Mouse (Mus musculus): ENCODE measurements around the gene Eps8l2. TPM values are rescaled to one million over a fixed set of nuclear protein-coding genes. Genes with fewer than 3 reads are reported as not detected.

The Eps8l2 gene
- 1 to 10 TPM; 2.7 to 3.0 TPM for total RNA-seq (2021)
- 2.6 and 3.8 TPM in 2 replicates for polyA plus RNA-seq (2012; rRNA removed)
- long read RNA-seq, partial matches to known transcripts, result 1 of 4 reads
- long read RNA-seq, other reads (novel, unspliced or antisense), result 0 of 4 reads

DNA sequence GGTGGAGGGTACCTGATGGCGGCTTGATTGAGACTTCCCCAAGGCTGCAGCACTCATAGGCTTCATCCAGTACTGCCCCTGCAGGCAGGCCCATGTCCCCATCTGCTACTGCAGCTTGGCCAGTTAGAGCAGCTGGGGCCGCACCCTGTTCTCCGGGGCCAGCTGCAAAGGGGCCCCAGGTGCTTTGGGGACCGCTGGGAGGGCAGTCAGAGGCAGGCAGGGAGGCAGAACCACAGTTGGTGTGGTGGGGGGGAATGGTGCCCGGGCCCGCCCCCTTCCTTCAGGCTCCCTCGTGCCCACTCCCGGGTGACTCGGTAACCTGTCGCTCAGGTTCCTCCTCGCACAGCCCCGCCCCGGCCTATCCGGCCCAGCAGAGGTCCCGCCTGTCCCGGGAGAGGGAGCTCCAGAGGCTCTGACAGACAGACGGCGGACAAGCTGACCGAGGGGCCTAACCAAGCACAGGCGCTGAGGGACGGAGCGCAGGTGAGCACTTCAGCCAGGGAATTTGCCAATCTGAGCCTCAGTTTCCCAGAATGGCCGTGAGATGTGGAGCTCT lies at the start of gene Eps8l2:
Gene Eps8l2 (plus strand): TSS at position 305 of the 556 bp plus-strand sequence.
- DNase-seq, result no peak

GRCm38 (mm10) chr7:141291921-141292582 lies 46.6 kb upstream of the Eps8l2 start, which contains the start of gene Drd4:
Gene Drd4 (plus strand): TSS chr7:141292006.
- no peak for DNase-seq

DNA sequence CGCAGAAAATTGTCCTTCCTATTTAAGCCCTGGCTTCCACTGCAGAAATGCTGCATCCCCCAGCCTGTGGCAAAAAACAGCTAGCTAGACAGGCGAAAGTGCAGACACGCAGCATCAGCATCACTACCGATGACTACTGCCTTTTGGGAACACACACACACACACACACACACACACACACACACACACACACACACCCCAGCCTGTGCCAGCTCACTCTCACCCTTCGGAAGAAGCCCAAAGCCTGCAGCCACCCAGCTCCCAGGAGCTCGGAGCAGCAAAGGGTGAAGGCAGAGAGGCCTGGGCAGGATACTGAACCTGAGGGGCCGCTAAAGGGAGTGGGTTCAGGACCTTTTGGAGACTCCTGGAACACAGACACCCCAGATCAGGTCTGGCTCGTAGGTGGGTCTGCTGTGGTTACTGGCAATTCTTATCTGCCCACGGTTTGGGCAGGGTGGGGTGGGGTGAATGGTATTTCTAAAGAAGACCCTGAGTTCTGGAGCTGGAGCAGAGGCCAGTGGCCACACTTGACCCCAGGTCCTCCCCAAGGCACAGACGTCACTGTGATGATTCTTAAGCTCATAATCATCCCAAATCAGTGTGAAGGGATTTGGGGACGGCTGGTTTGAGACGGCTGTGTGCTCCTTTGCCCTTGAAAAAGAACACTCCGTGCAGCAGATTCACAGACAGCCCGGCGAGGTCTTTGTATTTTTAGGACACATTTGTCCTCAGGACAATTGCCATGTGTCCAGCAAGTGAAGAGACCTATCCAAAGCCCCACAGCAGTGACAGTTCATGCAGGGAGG lies 45.9 kb upstream of the Eps8l2 start:
- no peak for DNase-seq

DNA sequence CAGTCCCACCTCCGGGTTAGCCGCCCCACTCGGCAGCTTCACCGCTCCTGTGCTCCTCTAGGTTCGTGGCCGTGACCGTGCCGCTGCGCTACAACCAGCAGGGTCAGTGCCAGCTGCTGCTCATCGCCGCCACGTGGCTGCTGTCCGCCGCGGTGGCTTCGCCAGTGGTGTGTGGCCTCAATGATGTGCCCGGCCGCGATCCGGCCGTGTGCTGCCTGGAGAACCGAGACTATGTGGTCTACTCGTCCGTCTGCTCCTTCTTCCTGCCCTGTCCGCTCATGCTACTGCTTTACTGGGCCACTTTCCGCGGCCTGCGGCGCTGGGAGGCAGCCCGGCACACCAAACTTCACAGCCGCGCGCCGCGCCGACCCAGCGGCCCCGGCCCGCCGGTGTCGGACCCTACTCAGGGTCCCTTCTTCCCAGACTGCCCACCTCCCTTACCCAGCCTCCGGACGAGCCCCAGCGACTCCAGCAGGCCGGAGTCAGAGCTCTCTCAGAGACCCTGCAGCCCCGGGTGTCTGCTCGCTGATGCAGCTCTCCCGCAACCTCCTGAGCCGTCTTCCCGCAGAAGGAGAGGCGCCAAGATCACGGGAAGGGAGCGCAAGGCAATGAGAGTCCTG lies 44.7 kb upstream of the Eps8l2 start:
- peak; percentile 74 for DNase-seq

DNA sequence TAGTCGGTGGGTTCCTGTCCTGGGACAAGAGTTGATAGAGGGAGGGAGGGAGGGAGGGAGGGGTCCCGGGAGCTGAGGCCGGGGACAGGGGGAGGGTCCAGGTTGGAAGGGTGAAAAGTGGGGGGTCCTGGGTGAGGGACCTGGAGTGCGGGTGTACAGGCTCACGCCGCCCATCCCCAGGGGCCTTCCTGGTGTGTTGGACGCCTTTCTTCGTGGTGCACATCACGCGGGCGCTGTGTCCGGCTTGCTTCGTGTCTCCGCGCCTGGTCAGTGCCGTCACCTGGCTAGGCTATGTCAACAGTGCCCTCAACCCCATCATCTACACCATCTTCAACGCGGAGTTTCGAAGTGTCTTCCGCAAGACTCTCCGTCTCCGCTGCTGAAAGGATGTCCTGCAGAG lies 44.2 kb upstream of the Eps8l2 start:
- no peak for DNase-seq

- no peak for DNase-seq
Measured at GRCm38 (mm10) chr7:141297926-141298650, 40.6 kb upstream of the Eps8l2 start.

- no peak for DNase-seq
Measured at GRCm38 (mm10) chr7:141299175-141299574, 39.5 kb upstream of the Eps8l2 start.

GRCm38 (mm10) chr7:141301386-141301785 lies 37.3 kb upstream of the Eps8l2 start:
- DNase-seq, result peak; percentile 65

DNA sequence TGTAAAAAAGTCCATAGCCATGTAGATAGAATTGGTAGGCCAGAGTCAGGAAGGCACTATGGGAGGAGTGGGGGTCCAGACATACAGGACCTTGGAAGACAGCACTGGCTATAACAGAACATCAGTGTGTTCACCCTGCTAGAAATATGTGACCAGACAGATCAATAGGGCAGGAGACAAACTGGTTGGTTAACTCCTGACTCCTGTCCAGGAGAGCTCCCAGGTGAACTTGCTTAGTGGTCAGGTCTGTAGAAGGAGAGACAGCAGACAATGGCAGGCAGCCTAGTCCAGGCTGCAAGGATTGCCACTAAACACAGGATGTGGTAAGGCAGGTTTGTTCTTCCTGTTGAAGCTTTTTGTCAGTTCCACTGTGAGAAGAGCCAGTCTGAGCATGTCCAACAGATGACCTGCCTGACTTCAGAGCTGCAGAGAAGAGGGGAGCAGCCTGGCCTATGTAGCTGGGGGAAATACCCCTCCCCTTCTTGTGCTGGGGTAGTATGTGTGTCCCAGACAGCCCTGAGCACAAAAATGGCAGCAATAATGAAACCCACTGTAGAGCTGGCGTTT lies 35.9 kb upstream of the Eps8l2 start:
- no peak for DNase-seq

DNA sequence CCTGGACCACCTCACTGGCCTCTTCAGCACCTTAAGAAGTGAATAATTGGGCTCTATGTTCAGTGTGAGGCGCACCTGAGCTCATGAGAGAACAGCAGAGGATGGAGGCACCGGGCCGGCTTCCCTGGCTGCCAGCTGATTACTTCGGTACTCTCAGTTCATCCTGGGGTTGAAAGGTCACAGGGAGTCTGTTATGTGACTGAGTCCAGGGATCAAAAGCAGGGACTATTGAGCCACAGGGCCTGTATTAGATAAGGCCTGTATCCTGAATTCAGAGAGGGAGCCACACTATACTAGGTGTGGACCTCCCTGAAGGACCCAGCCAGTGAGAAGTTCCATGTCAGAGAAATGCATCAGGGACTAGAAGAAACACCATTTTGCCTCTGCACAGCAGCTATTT lies 34.1 kb upstream of the Eps8l2 start:
- DNase-seq, result no peak

- peak; percentile 72 for DNase-seq
Measured at GRCm38 (mm10) chr7:141314416-141314815, 24.3 kb upstream of the Eps8l2 start.

DNA sequence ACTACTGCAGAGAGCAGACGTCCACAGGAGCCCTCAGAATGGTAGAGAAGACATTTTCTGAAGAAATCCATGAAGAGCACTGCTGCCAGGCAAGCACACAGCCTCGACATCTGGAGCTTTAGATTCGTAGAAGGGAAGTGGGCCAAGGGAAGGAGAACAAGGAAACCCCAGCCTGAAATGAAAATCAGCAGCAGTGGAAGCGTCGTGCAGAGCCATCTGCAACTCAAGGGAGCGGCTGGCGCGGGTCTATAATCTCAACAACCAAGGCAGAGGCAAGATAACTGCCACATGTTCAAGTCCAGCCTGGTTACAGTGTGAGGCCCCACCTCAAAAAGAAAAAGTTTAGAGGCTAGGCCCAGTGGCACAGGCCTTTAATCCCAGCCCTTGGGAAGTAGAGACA lies 23.6 kb upstream of the Eps8l2 start:
- no peak for DNase-seq

- DNase-seq, result peak; percentile 58
Measured at GRCm38 (mm10) chr7:141315974-141316373, 22.7 kb upstream of the Eps8l2 start.

- no peak for DNase-seq
Measured at GRCm38 (mm10) chr7:141317619-141318132, 21.0 kb upstream of the Eps8l2 start.

DNA sequence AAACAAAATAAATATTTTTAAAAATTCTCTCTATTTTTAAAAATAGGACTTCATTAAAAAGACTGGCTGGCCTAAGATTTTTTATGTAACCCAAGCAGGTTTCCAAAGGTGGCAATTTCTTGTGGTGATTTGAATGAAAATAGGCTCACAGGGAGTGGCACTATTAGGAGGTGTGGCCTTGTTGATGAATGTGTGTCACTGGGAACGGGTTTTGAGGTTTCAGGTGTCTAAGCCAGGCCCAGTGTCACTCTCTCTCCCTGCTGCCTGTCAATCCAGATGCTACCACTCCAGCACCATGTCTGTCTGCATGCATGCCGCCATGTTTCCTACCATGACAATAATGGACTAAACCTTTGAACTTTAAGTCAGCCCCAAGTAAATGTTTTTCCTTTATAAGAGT lies 19.2 kb upstream of the Eps8l2 start:
- no peak for DNase-seq

GRCm38 (mm10) chr7:141324686-141325085 lies 14.0 kb upstream of the Eps8l2 start:
- DNase-seq, result no peak

GRCm38 (mm10) chr7:141326546-141327446 lies 11.9 kb upstream of the Eps8l2 start:
- DNase-seq, result peak; percentile 34

DNA sequence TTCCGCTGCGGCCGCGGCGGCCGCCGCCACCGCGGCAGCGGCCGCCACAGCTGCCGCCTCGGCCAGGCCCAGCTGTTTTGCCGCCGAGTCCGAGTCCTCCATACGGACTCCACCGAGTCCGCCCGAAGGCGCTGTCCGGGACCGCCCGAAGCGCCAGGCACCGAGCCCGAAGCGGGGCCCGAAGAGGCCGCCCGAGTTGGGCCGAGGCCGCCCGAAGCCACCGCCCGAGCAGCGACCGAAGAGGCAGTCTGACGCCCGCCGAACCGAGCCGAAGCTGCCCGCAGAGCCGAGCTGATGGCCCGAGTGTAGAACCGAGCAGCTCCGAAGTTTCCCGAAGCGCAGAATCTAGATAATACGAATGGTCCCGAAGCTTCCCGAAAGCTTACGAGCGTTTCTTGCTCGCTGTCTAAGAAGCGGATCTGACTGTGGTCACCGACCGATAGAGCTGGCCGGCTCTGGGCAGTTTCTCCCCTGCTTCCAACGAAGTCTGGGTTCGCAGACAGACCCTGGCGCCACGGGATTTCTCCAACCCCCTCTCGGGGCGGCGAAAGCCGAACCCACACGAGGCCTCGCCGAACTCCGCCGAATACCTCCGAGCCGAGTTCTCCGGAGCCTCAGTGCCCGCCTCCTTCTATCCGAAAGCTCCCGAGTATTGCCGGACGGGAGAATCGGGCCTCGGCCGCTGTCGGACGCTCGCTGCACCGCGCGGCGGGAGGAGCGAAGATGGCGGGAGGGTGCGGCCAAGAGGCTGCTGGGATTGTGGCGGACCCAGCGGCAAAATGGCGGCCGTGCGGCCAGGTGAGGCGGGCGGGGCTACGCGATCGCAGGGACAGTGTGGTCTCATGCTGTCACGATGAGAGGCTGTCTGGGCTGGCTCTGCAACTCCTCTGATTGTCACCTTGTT lies 11.0 kb upstream of the Eps8l2 start, which contains the start of the genes Deaf1 and Tmem80:
Gene Deaf1 (minus strand): TSS at position 222 of the 904 bp plus-strand sequence.
Gene Tmem80 (plus strand): TSS at position 271 of the 904 bp plus-strand sequence.
- peak; percentile 99 for DNase-seq
